1 mouse cellular context compared by ENCODE assay signal in the genomic region with DNA sequence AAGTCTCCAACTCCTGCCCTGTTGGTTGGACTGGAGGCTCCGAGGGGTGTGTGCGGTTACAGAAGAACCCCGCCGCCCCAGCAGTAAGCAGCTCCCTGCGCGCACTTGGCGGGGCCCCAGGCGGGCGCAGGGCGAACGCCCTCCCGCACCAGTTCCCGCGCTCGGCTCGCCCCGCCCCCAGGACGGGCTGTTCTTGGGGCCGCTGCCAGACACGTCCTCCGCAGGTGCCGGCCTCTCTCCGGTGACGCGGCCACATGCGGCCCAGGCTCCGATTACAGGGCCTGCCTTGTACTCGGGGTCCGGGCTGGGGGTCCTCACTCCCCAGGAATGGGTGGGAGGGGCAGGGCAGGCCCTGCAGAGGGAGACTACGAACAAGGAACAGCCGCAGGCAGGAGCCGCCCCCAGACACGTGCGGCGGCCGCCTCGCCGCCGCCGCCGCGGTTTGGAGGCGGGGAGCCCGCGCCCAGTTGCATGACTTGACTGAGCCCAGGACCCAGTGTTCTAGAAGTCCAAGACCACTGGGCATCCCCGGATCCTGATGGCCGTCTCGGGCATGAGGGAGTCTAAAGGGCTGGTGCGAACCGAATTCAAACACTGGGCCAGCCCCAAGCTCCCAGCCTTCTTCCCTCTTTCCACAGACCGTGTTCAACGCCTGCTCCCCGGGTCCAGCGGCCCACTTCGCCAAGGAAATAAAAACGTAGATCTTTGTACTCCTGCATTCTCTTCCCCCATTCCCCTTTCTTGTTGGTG.
TF ChIP-seq lines count a peak whose summit lies in the region.

No protein-coding gene starts in this region.

TF ChIP-seq in MEL, 35 proteins besides CTCF, POLR2A, EP300 and RAD21 (continued from another document):
- TF ChIP-seq RCOR1 (IDR thresholded peaks at IDR 0.05; ENCODE audit: low read depth, low read length) (no peak), E2F4 (IDR thresholded peaks at IDR 0.05; ENCODE audit: borderline replicate concordance, low read depth, low read length) (peak; percentile 82; the same call in 1 of the 2 replicates), MAZ (IDR thresholded peaks at IDR 0.05; ENCODE audit: low read depth, low read length) (peak; percentile 68), GATA1 (IDR thresholded peaks at IDR 0.05; ENCODE audit: low read depth, low read length) (no peak)
TF ChIP-seq in MEL: peak in this region for 12.
